Mouse (Mus musculus) myocyte (in vitro differentiated cells): ENCODE measurements at regions not wholly inside any gene's neighbourhood (a gene's known extent, or its start where the extent isn't known, plus 50 kb on each side); places are given as distances from the start of the nearest gene placed in this dataset.

ENCODE experiments used
- CEBPB ChIP-seq: IDR thresholded peaks from 2 replicates; pipeline ENCODE4 v1.6.1; 2011; ENCODE audit warnings: mild to moderate bottlenecking, moderate library complexity; ENCODE audit not compliant: poor library complexity, insufficient read depth, severe bottlenecking
- E2F4 ChIP-seq: IDR thresholded peaks from one replicate; pipeline ENCODE4 v1.6.1; 2011; ENCODE audit warnings: mild to moderate bottlenecking, control low read depth, moderate library complexity; ENCODE audit not compliant: insufficient read depth
- MAX ChIP-seq: IDR thresholded peaks from one replicate; pipeline ENCODE4 v1.6.1; 2011; ENCODE audit warnings: low read depth, mild to moderate bottlenecking, control low read depth
- MYOG ChIP-seq, 3 experiments: IDR thresholded peaks; one replicate each; pipeline ENCODE4 v1.6.1; 2011; ENCODE audit warnings: control low read depth in 2 of 3, low read depth in 2 of 3, mild to moderate bottlenecking in 2 of 3; ENCODE audit not compliant: insufficient read length in 2 of 3, control insufficient read depth in 1 of 3, insufficient read depth in 1 of 3
- POLR2A ChIP-seq: IDR thresholded peaks from one replicate; pipeline ENCODE4 v1.6.1; 2011; ENCODE audit warnings: low read depth, mild to moderate bottlenecking, control low read depth, moderate library complexity; ENCODE audit not compliant: insufficient read length
- POLR2AphosphoS2 ChIP-seq: IDR thresholded peaks from one replicate; pipeline ENCODE4 v1.6.1; 2011; ENCODE audit warnings: low read depth, control low read depth; ENCODE audit not compliant: insufficient read length
- TCF12 ChIP-seq: IDR thresholded peaks from one replicate; pipeline ENCODE4 v1.6.1; 2011; ENCODE audit warnings: mild to moderate bottlenecking, control low read depth; ENCODE audit not compliant: poor library complexity, insufficient read depth, severe bottlenecking

DNA sequence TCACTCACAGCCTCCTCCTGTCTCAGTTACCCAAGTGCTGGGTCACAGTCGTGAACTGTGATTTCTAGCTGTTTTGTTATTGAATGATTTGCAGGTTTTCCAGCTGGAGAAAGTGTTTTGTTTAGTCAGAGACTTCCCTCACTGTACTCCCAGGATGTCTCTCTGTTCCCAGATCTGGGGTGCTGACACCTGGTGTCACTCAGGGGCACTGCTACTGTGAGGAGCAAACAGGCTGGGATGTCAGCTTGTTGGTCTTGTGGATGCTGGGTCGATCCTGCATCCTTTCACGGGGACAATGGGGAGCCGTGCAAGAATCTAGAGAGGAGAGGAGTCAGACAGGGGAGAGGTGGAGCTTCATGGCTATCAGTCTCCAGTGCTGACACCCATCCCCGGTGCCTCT, 142.8 kb upstream of the Syt6 start:
- no peak for TF ChIP-seq POLR2A
- TF ChIP-seq MAX: no peak
- TF ChIP-seq E2F4: no peak
- no peak for TF ChIP-seq POLR2AphosphoS2
- TF ChIP-seq MYOG (IDR thresholded peaks at IDR 0.05; ENCODE audit: control insufficient read depth in 1 of 3, insufficient read depth in 1 of 3, insufficient read length in 2 of 3, low read depth in 2 of 3): no peak
- no peak for TF ChIP-seq CEBPB
- TF ChIP-seq TCF12: no peak
